In genomic region chr10:61974581-61974980, GRCm38 (mm10) we compare ENCODE assay signal across 25 mouse cellular contexts. TPM values are rescaled to one million over a fixed set of nuclear protein-coding genes. Genes with fewer than 3 reads are reported as not detected.
"Had no signal": no experiment of that assay in that cellular context is flagged by ENCODE, and none has a peak within 500 bp of the region (broad histone marks: within the 10 kb centered on the region; RNA-seq: fewer than 3 reads in every experiment).

No protein-coding gene starts in this region.

- H3K27ac ChIP-seq: gastrocnemius, adult 2 months; heart, embryonic 10.5 days; hindbrain, embryonic 10.5 days; hindbrain, embryonic 12.5 days; hindbrain, embryonic 14.5 days; intestine, embryonic 15.5 days; layer of hippocampus, adult 2 months; left cerebral cortex, adult 2 months; limb, embryonic 13.5 days had no signal

- H3K9ac ChIP-seq: heart, embryonic 12.5 days; hindbrain, embryonic 12.5 days; hindbrain, embryonic 14.5 days; intestine, embryonic 15.5 days; limb, embryonic 13.5 days had no signal

- H3K4me2 ChIP-seq: heart, embryonic 12.5 days; hindbrain, embryonic 12.5 days; hindbrain, embryonic 14.5 days; intestine, embryonic 15.5 days; limb, embryonic 13.5 days had no signal

- DNase-seq: gastrocnemius, adult 2 months; gastrocnemius, postnatal 10 days; gastrocnemius, postnatal 25 days; heart, adult 18-20 months; heart, postnatal 10 days; heart, postnatal 4 days; kidney, adult 18-20 months; kidney, adult 8-10 months; kidney, postnatal 10 days; kidney, postnatal 25 days; left cerebral cortex, postnatal 4 days had no signal

- H3K36me3 ChIP-seq: heart, embryonic 12.5 days; hindbrain, embryonic 10.5 days; hindbrain, embryonic 12.5 days; intestine, embryonic 15.5 days; limb, embryonic 13.5 days had no signal

- ATAC-seq: forebrain, embryonic 16.5 days; hindbrain, embryonic 16.5 days; inflammation-experienced regulatory T-cells, adult 6 months; intestine, embryonic 15.5 days; intestine, postnatal 0 days had no signal

- H3K9me3 ChIP-seq: heart, embryonic 10.5 days; hindbrain, embryonic 10.5 days; hindbrain, embryonic 12.5 days; intestine, embryonic 15.5 days; limb, embryonic 13.5 days had no signal

- H3K4me3 ChIP-seq: gastrocnemius, adult 2 months; heart, embryonic 10.5 days; heart, embryonic 12.5 days; hindbrain, embryonic 10.5 days; hindbrain, embryonic 12.5 days; intestine, embryonic 15.5 days; layer of hippocampus, adult 2 months; left cerebral cortex, adult 2 months; limb, embryonic 13.5 days had no signal

RNA-seq across cellular contexts. Expression of gene Col13a1, which starts 4.3 kb away (rescaled TPM):
- total RNA-seq: granulocyte monocyte progenitor cell, adult 5-6 weeks had no signal
- polyA plus RNA-seq: inflammation-experienced regulatory T-cells, adult 6 months had no signal
